Mouse (Mus musculus): ENCODE data around the gene C8a. TPM values are rescaled to one million over a fixed set of nuclear protein-coding genes. Genes with fewer than 3 reads are reported as not detected.
A peak's percentile ranks its signal among the peaks of the same experiment; 100 is the strongest.

The C8a gene
- polyA plus RNA-seq, 2 experiments = 10.3 to 12.4 TPM

GRCm38 (mm10) chr4:104817509-104817908 lies 58.7 kb downstream of the C8a start:
- Histone ChIP-seq H3K4me1 (replicated peaks; ENCODE audit: control insufficient read depth in 2 of 2, insufficient read depth in 2 of 2, low read length in 1 of 2) (peaks cover 0 to 2% of the 10 kb centered on the region in 2 experiments; a peak in 1 of 4 replicates), H3K9me3 (ENCODE audit: control insufficient read depth, low read length) (no peaks in the 10 kb centered on the region), H3K9ac (replicated peaks) (no peak overlapping the region), H3K4me3 (ENCODE audit: insufficient read depth in 1 of 2, low read depth in 2 of 2, low read length in 2 of 2) (no peak overlapping the region), H3K27me3 (ENCODE audit: control insufficient read depth, insufficient read depth, low read length) (no peaks in the 10 kb centered on the region), H3K27ac (no peak overlapping the region), H3K4me2 (ENCODE audit: low read depth) (no peak overlapping the region), H3K36me3 (replicated peaks; ENCODE audit: control insufficient read depth, insufficient read depth, low read depth) (no peaks in the 10 kb centered on the region)
- WGBS (ENCODE audit: insufficient replicate concordance) = 37% methylated on average over 2 of the region's 2 CpGs
- no peak for DNase-seq (ENCODE audit: low read depth in 3 of 3, low spot score in 3 of 3)
- no peak for TF ChIP-seq EP300 (IDR thresholded peaks at IDR 0.05; ENCODE audit: low read depth)
- no peak for TF ChIP-seq CTCF (IDR thresholded peaks at IDR 0.05; ENCODE audit: low read depth)
- no peak for ATAC-seq (ENCODE audit: insufficient read depth)

- no peaks in the 10 kb centered on the region for H3K27me3 ChIP-seq (ENCODE audit: control insufficient read depth, insufficient read depth, low read length)
- DNase-seq (ENCODE audit: low read depth in 3 of 3, low spot score in 3 of 3) (peak; percentile 20 to 28 (median 22)), ATAC-seq (ENCODE audit: insufficient read depth) (peak; percentile 75)
- H3K4me3 ChIP-seq (ENCODE audit: insufficient read depth in 1 of 2, low read depth in 2 of 2, low read length in 2 of 2) = no peak overlapping the region
- no peak overlapping the region for H3K4me2 ChIP-seq (ENCODE audit: low read depth)
- WGBS (ENCODE audit: insufficient replicate concordance) = 43% methylated on average over 4 of the region's 4 CpGs
- no peaks in the 10 kb centered on the region for H3K9me3 ChIP-seq (ENCODE audit: control insufficient read depth, low read length)
- H3K9ac ChIP-seq (replicated peaks) = no peak overlapping the region
- H3K27ac ChIP-seq = no peak overlapping the region
- peaks cover 0 to 2% of the 10 kb centered on the region in 2 experiments; a peak in 1 of 4 replicates for H3K4me1 ChIP-seq (replicated peaks; ENCODE audit: control insufficient read depth in 2 of 2, insufficient read depth in 2 of 2, low read length in 1 of 2)
- no peaks in the 10 kb centered on the region for H3K36me3 ChIP-seq (replicated peaks; ENCODE audit: control insufficient read depth, insufficient read depth, low read depth)
- TF ChIP-seq EP300 (IDR thresholded peaks at IDR 0.05; ENCODE audit: low read depth) (no peak), CTCF (IDR thresholded peaks at IDR 0.05; ENCODE audit: low read depth) (no peak)
Measured at GRCm38 (mm10) chr4:104816519-104817232, 59.5 kb downstream of the C8a start.

- WGBS (ENCODE audit: insufficient replicate concordance) = 51% methylated on average over 2 of the region's 2 CpGs
- no peak overlapping the region for H3K9ac ChIP-seq (replicated peaks)
- TF ChIP-seq CTCF (IDR thresholded peaks at IDR 0.05; ENCODE audit: low read depth) (no peak), EP300 (IDR thresholded peaks at IDR 0.05; ENCODE audit: low read depth) (no peak)
- H3K36me3 ChIP-seq (replicated peaks; ENCODE audit: control insufficient read depth, insufficient read depth, low read depth) = no peaks in the 10 kb centered on the region
- no peaks in the 10 kb centered on the region for H3K9me3 ChIP-seq (ENCODE audit: control insufficient read depth, low read length)
- H3K4me1 ChIP-seq (replicated peaks; ENCODE audit: control insufficient read depth in 2 of 2, insufficient read depth in 2 of 2, low read length in 1 of 2) = peaks cover 0 to 2% of the 10 kb centered on the region in 2 experiments; a peak in 1 of 4 replicates
- H3K27ac ChIP-seq = no peak overlapping the region
- ATAC-seq (ENCODE audit: insufficient read depth) = no peak
- no peaks in the 10 kb centered on the region for H3K27me3 ChIP-seq (ENCODE audit: control insufficient read depth, insufficient read depth, low read length)
- no peak overlapping the region for H3K4me3 ChIP-seq (ENCODE audit: insufficient read depth in 1 of 2, low read depth in 2 of 2, low read length in 2 of 2)
- no peak for DNase-seq (ENCODE audit: low read depth in 3 of 3, low spot score in 3 of 3)
- H3K4me2 ChIP-seq (ENCODE audit: low read depth) = no peak overlapping the region
Measured at GRCm38 (mm10) chr4:104813617-104814016, 62.6 kb downstream of the C8a start.

GRCm38 (mm10) chr4:104810710-104811286 lies 65.4 kb downstream of the C8a start:
- 59% methylated on average over 10 of the region's 10 CpGs for WGBS (ENCODE audit: insufficient replicate concordance)
- no peak overlapping the region for H3K4me2 ChIP-seq (ENCODE audit: low read depth)
- H3K4me3 ChIP-seq (ENCODE audit: insufficient read depth in 1 of 2, low read depth in 2 of 2, low read length in 2 of 2) = no peak overlapping the region
- no peak overlapping the region for H3K9ac ChIP-seq (replicated peaks)
- H3K9me3 ChIP-seq (ENCODE audit: control insufficient read depth, low read length) = no peaks in the 10 kb centered on the region
- no peak for DNase-seq (ENCODE audit: low read depth in 3 of 3, low spot score in 3 of 3)
- H3K36me3 ChIP-seq (replicated peaks; ENCODE audit: control insufficient read depth, insufficient read depth, low read depth) = no peaks in the 10 kb centered on the region
- H3K4me1 ChIP-seq (replicated peaks; ENCODE audit: control insufficient read depth in 2 of 2, insufficient read depth in 2 of 2, low read length in 1 of 2) = no peaks in the 10 kb centered on the region
- no peaks in the 10 kb centered on the region for H3K27me3 ChIP-seq (ENCODE audit: control insufficient read depth, insufficient read depth, low read length)
- ATAC-seq (ENCODE audit: insufficient read depth) = no peak
- H3K27ac ChIP-seq = no peak overlapping the region
- TF ChIP-seq CTCF (IDR thresholded peaks at IDR 0.05; ENCODE audit: low read depth) (no peak), EP300 (IDR thresholded peaks at IDR 0.05; ENCODE audit: low read depth) (no peak)

- Histone ChIP-seq H3K4me3 (ENCODE audit: insufficient read depth in 1 of 2, low read depth in 2 of 2, low read length in 2 of 2) (no peak overlapping the region), H3K9me3 (ENCODE audit: control insufficient read depth, low read length) (no peaks in the 10 kb centered on the region), H3K27me3 (ENCODE audit: control insufficient read depth, insufficient read depth, low read length) (no peaks in the 10 kb centered on the region), H3K27ac (no peak overlapping the region), H3K9ac (replicated peaks) (no peak overlapping the region), H3K4me1 (replicated peaks; ENCODE audit: control insufficient read depth in 2 of 2, insufficient read depth in 2 of 2, low read length in 1 of 2) (no peaks in the 10 kb centered on the region), H3K4me2 (ENCODE audit: low read depth) (no peak overlapping the region), H3K36me3 (replicated peaks; ENCODE audit: control insufficient read depth, insufficient read depth, low read depth) (no peaks in the 10 kb centered on the region)
- WGBS (ENCODE audit: insufficient replicate concordance) = 71% methylated on average over 19 of the region's 19 CpGs
- ATAC-seq (ENCODE audit: insufficient read depth) (no peak), DNase-seq (ENCODE audit: low read depth in 3 of 3, low spot score in 3 of 3) (no peak)
- TF ChIP-seq EP300 (IDR thresholded peaks at IDR 0.05; ENCODE audit: low read depth) (no peak), CTCF (IDR thresholded peaks at IDR 0.05; ENCODE audit: low read depth) (no peak)
Measured at GRCm38 (mm10) chr4:104805414-104806257, 70.6 kb downstream of the C8a start.
